Mouse (Mus musculus) brain, embryonic 14.5 days (tissue): Measurements from ENCODE around the gene Gm45808.

Experiments
- CTCF ChIP-seq: fragments of 200-500 bp; IDR thresholded peaks from 2 replicates; pipeline ENCODE4 v1.5.1; 2012; ENCODE audit warnings: inconsistent platforms, mild to moderate bottlenecking, moderate library complexity, borderline replicate concordance; ENCODE audit not compliant: insufficient read depth, insufficient read length; ENCODE audit errors: extremely low read depth
- POLR2A ChIP-seq: fragments of 200-500 bp; IDR thresholded peaks from 2 replicates; pipeline ENCODE4 v1.6.1; 2012; ENCODE audit warnings: mild to moderate bottlenecking, inconsistent platforms, borderline replicate concordance; ENCODE audit not compliant: poor library complexity, insufficient read depth, insufficient read length, severe bottlenecking; ENCODE audit errors: extremely low read depth

GRCm38 (mm10) chr7:45419859-45420614, 66.6 kb downstream of the Gm45808 start:
- TF ChIP-seq CTCF, result no peak
- no peak for TF ChIP-seq POLR2A
